Mouse (Mus musculus): ENCODE results near the gene Ugcg. TPM values are rescaled to one million over a fixed set of nuclear protein-coding genes. Genes with fewer than 3 reads are reported as not detected.
A peak's percentile ranks its signal among the peaks of the same experiment; 100 is the strongest.

The Ugcg gene
- total RNA-seq, 2 experiments from 2014 or later, result 71.5 to 72.6 TPM

GRCm38 (mm10) chr4:59188474-59188801, 619 bp upstream of the Ugcg start:
- DNase-seq (ENCODE audit: extremely low spot score in 1 of 2, low spot score in 1 of 2), result no peak

GRCm38 (mm10) chr4:59189546-59190237, 635 bp downstream of the Ugcg start:
- peak; percentile 36 to 51 for DNase-seq (ENCODE audit: extremely low spot score in 1 of 2, low spot score in 1 of 2)

GRCm38 (mm10) chr4:59190650-59191424, 1.8 kb downstream of the Ugcg start:
- DNase-seq (ENCODE audit: extremely low spot score in 1 of 2, low spot score in 1 of 2), result no peak

- no peak for DNase-seq (ENCODE audit: extremely low spot score in 1 of 2, low spot score in 1 of 2)
Observed at GRCm38 (mm10) chr4:59194731-59195496, 5.9 kb downstream of the Ugcg start.

GRCm38 (mm10) chr4:59196346-59197077, 7.5 kb downstream of the Ugcg start:
- DNase-seq (ENCODE audit: extremely low spot score in 1 of 2, low spot score in 1 of 2), result no peak

GRCm38 (mm10) chr4:59197078-59197424, 8.0 kb downstream of the Ugcg start:
- no peak for DNase-seq (ENCODE audit: extremely low spot score in 1 of 2, low spot score in 1 of 2)

- DNase-seq (ENCODE audit: extremely low spot score in 1 of 2, low spot score in 1 of 2), result no peak
Observed at GRCm38 (mm10) chr4:59197462-59197861, 8.4 kb downstream of the Ugcg start.

GRCm38 (mm10) chr4:59199341-59199740, 10.3 kb downstream of the Ugcg start:
- peak in 1 of 2 experiments; percentile 33 for DNase-seq (ENCODE audit: extremely low spot score in 1 of 2, low spot score in 1 of 2)

GRCm38 (mm10) chr4:59199805-59200204, 10.7 kb downstream of the Ugcg start:
- no peak for DNase-seq (ENCODE audit: extremely low spot score in 1 of 2, low spot score in 1 of 2)

- DNase-seq (ENCODE audit: extremely low spot score in 1 of 2, low spot score in 1 of 2), result no peak
Observed at GRCm38 (mm10) chr4:59200636-59201035, 11.6 kb downstream of the Ugcg start.

GRCm38 (mm10) chr4:59204616-59205015, 15.6 kb downstream of the Ugcg start:
- DNase-seq (ENCODE audit: extremely low spot score in 1 of 2, low spot score in 1 of 2), result no peak

GRCm38 (mm10) chr4:59205758-59206340, 16.8 kb downstream of the Ugcg start:
- DNase-seq (ENCODE audit: extremely low spot score in 1 of 2, low spot score in 1 of 2), result no peak

- DNase-seq (ENCODE audit: extremely low spot score in 1 of 2, low spot score in 1 of 2), result no peak
Observed at GRCm38 (mm10) chr4:59206600-59206999, 17.5 kb downstream of the Ugcg start.

GRCm38 (mm10) chr4:59208607-59209006, 19.6 kb downstream of the Ugcg start:
- no peak for DNase-seq (ENCODE audit: extremely low spot score in 1 of 2, low spot score in 1 of 2)

GRCm38 (mm10) chr4:59211181-59211580, 22.1 kb downstream of the Ugcg start:
- DNase-seq (ENCODE audit: extremely low spot score in 1 of 2, low spot score in 1 of 2), result no peak

- no peak for DNase-seq (ENCODE audit: extremely low spot score in 1 of 2, low spot score in 1 of 2)
Observed at GRCm38 (mm10) chr4:59213833-59214232, 24.8 kb downstream of the Ugcg start.

- no peak for DNase-seq (ENCODE audit: extremely low spot score in 1 of 2, low spot score in 1 of 2)
Observed at GRCm38 (mm10) chr4:59214695-59215094, 25.6 kb downstream of the Ugcg start.

- DNase-seq (ENCODE audit: extremely low spot score in 1 of 2, low spot score in 1 of 2), result no peak
Observed at GRCm38 (mm10) chr4:59215585-59215984, 26.5 kb downstream of the Ugcg start.

- DNase-seq (ENCODE audit: extremely low spot score in 1 of 2, low spot score in 1 of 2), result no peak
Observed at GRCm38 (mm10) chr4:59217101-59217500, 28.0 kb downstream of the Ugcg start.

- no peak for DNase-seq (ENCODE audit: extremely low spot score in 1 of 2, low spot score in 1 of 2)
Observed at GRCm38 (mm10) chr4:59218154-59218553, 29.1 kb downstream of the Ugcg start.

Data from layer of hippocampus, postnatal 25 days (tissue).